Mouse (Mus musculus): Measurements from ENCODE around the gene Slc9a1. TPM values are rescaled to one million over a fixed set of nuclear protein-coding genes. Genes with fewer than 3 reads are reported as not detected.
A peak's percentile ranks its signal among the peaks of the same experiment; 100 is the strongest.

The Slc9a1 gene
- total and polyA plus RNA-seq, 3 experiments = 17.0 to 21.5 (median 17.4) TPM

- peaks cover 2% of the 10 kb centered on the region; the same call in 1 of the 2 replicates for H3K36me3 ChIP-seq (ENCODE audit: control insufficient read depth, insufficient read depth, low read length)
- no peaks in the 10 kb centered on the region for H3K79me2 ChIP-seq (replicated peaks; ENCODE audit: control insufficient read depth, insufficient read depth, low read length)
- peaks cover 5% of the 10 kb centered on the region; the same call in 1 of the 2 replicates for H3K4me1 ChIP-seq (ENCODE audit: control insufficient read depth, insufficient read depth, low read length)
- no peaks in the 10 kb centered on the region for H3K27me3 ChIP-seq (ENCODE audit: control insufficient read depth, insufficient read depth, low read length)
- no peak overlapping the region for H3K27ac ChIP-seq
- H3K4me3 ChIP-seq = no peak overlapping the region
- 50% methylated on average over 3 of the region's 3 CpGs for WGBS
- no peak overlapping the region for H3K9ac ChIP-seq (ENCODE audit: low read depth, low read length)
- no peak for DNase-seq
- intact Hi-C loops (cut with DNase I) = loop anchor here (5.0 kb wide), 1 partner anchor 39 kb away; the partner anchor contains the start of gene Trnp1
- TF ChIP-seq POLR2A (IDR thresholded peaks at IDR 0.05; ENCODE audit: insufficient read depth, low read depth, low read length) = no peak
- TF ChIP-seq CTCF (IDR thresholded peaks at IDR 0.05) = 0 out of 2 replicates have a peak, but pooled peaks have one; percentile 6
- no peak for TF ChIP-seq EP300 (IDR thresholded peaks at IDR 0.05; ENCODE audit: insufficient read depth, low read depth, low read length)
Observed at GRCm38 (mm10) chr4:133458044-133458443, 88.5 kb downstream of the Slc9a1 start.

DNA sequence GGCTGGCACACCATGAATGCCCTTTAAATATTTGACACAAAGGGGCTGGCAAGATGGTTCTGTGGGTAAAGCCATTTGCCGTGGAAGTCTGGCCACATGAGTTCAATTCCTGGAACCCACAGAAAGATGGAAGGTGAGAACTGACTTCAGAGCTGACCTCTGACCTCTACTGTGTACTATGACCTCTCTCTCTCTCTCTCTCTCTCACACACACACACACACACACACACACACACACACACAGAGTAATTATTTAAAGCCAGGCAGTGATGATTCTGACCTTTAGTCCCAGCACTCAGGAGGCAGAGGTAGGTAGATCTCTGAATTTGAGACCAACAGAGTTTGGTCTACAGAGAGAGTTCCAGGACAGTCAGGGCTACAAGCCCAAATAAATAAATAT is 90.5 kb downstream of the Slc9a1 start:
- Histone ChIP-seq H3K79me2 (replicated peaks; ENCODE audit: control insufficient read depth, insufficient read depth, low read length) (no peaks in the 10 kb centered on the region), H3K9ac (ENCODE audit: low read depth, low read length) (no peak overlapping the region), H3K4me1 (ENCODE audit: control insufficient read depth, insufficient read depth, low read length) (peaks cover 9% of the 10 kb centered on the region), H3K27me3 (ENCODE audit: control insufficient read depth, insufficient read depth, low read length) (no peaks in the 10 kb centered on the region), H3K36me3 (ENCODE audit: control insufficient read depth, insufficient read depth, low read length) (peaks cover 2% of the 10 kb centered on the region; the same call in 1 of the 2 replicates), H3K4me3 (no peak overlapping the region), H3K27ac (no peak overlapping the region)
- intact Hi-C loops (cut with DNase I) = no loop called here
- 92% methylated on average over 1 of the region's 1 CpGs for WGBS
- DNase-seq = no peak
- TF ChIP-seq EP300 (IDR thresholded peaks at IDR 0.05; ENCODE audit: insufficient read depth, low read depth, low read length) (no peak), POLR2A (IDR thresholded peaks at IDR 0.05; ENCODE audit: insufficient read depth, low read depth, low read length) (no peak), CTCF (IDR thresholded peaks at IDR 0.05) (no peak)

DNA sequence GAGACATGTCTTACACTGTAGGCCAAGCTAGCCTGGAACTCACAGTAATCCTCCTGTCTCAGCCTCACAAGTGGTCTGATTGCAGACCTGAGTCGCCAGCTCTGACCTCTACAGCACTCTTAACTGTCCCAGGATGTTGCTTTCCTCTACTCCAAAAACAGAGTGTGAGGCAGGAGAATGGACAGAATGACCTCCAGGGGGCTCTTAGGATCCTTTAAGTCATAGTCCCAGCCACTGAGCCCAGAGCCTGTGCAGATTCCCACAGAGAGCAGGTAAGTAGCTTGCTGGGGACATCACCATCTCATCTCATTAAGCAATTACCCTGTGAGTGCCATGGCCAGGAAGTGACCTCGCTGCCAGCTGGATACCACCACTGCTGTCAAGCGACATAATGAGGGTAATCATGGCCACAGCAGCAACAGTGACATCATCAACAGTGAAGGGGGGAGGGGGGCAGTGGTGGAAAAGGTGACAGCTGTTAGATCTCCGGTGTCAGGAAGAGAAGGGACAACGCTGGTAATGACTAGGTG is 91.4 kb downstream of the Slc9a1 start:
- no peak overlapping the region for H3K27ac ChIP-seq
- 62% methylated on average over 5 of the region's 5 CpGs for WGBS
- DNase-seq = no peak

GRCm38 (mm10) chr4:133461362-133461761 is 91.9 kb downstream of the Slc9a1 start:
- H3K27me3 ChIP-seq (ENCODE audit: control insufficient read depth, insufficient read depth, low read length) = no peaks in the 10 kb centered on the region
- intact Hi-C loops (cut with DNase I) = no loop called here
- H3K4me1 ChIP-seq (ENCODE audit: control insufficient read depth, insufficient read depth, low read length) = peaks cover 9% of the 10 kb centered on the region
- H3K27ac ChIP-seq = no peak overlapping the region
- TF ChIP-seq POLR2A (IDR thresholded peaks at IDR 0.05; ENCODE audit: insufficient read depth, low read depth, low read length) (no peak), EP300 (IDR thresholded peaks at IDR 0.05; ENCODE audit: insufficient read depth, low read depth, low read length) (no peak), CTCF (IDR thresholded peaks at IDR 0.05) (no peak)
- H3K79me2 ChIP-seq (replicated peaks; ENCODE audit: control insufficient read depth, insufficient read depth, low read length) = no peaks in the 10 kb centered on the region
- no peak overlapping the region for H3K9ac ChIP-seq (ENCODE audit: low read depth, low read length)
- DNase-seq = no peak
- peaks cover 2% of the 10 kb centered on the region; the same call in 1 of the 2 replicates for H3K36me3 ChIP-seq (ENCODE audit: control insufficient read depth, insufficient read depth, low read length)
- H3K4me3 ChIP-seq = no peak overlapping the region
- WGBS = 76% methylated on average over 4 of the region's 4 CpGs

More for the DNA sequence above, 91.4 kb downstream of the Slc9a1 start:
- H3K79me2 ChIP-seq (replicated peaks; ENCODE audit: control insufficient read depth, insufficient read depth, low read length) = no peaks in the 10 kb centered on the region
- H3K27me3 ChIP-seq (ENCODE audit: control insufficient read depth, insufficient read depth, low read length) = no peaks in the 10 kb centered on the region
- peaks cover 2% of the 10 kb centered on the region; the same call in 1 of the 2 replicates for H3K36me3 ChIP-seq (ENCODE audit: control insufficient read depth, insufficient read depth, low read length)
- TF ChIP-seq POLR2A (IDR thresholded peaks at IDR 0.05; ENCODE audit: insufficient read depth, low read depth, low read length) (no peak), CTCF (IDR thresholded peaks at IDR 0.05) (no peak), EP300 (IDR thresholded peaks at IDR 0.05; ENCODE audit: insufficient read depth, low read depth, low read length) (no peak)
- no peak overlapping the region for H3K9ac ChIP-seq (ENCODE audit: low read depth, low read length)
- peaks cover 9% of the 10 kb centered on the region for H3K4me1 ChIP-seq (ENCODE audit: control insufficient read depth, insufficient read depth, low read length)
- H3K4me3 ChIP-seq = no peak overlapping the region
- intact Hi-C loops (cut with DNase I) = no loop called here

GRCm38 (mm10) chr4:133463184-133463583 is 93.7 kb downstream of the Slc9a1 start:
- Histone ChIP-seq H3K36me3 (ENCODE audit: control insufficient read depth, insufficient read depth, low read length) (peaks cover 2% of the 10 kb centered on the region; the same call in 1 of the 2 replicates), H3K79me2 (replicated peaks; ENCODE audit: control insufficient read depth, insufficient read depth, low read length) (no peaks in the 10 kb centered on the region), H3K4me3 (no peak overlapping the region), H3K4me1 (ENCODE audit: control insufficient read depth, insufficient read depth, low read length) (peaks cover 9% of the 10 kb centered on the region), H3K27ac (peak overlapping the region; percentile 79), H3K27me3 (ENCODE audit: control insufficient read depth, insufficient read depth, low read length) (no peaks in the 10 kb centered on the region), H3K9ac (ENCODE audit: low read depth, low read length) (no peak overlapping the region)
- TF ChIP-seq CTCF (IDR thresholded peaks at IDR 0.05) = no peak
- TF ChIP-seq POLR2A (IDR thresholded peaks at IDR 0.05; ENCODE audit: insufficient read depth, low read depth, low read length) = peak; percentile 51; the same call in 1 of the 2 replicates
- intact Hi-C loops (cut with DNase I) = no loop called here
- WGBS = 11% methylated on average over 6 of the region's 6 CpGs
- DNase-seq = peak; percentile 51 to 60

- intact Hi-C loops (cut with DNase I) = no loop called here
- Histone ChIP-seq H3K36me3 (ENCODE audit: control insufficient read depth, insufficient read depth, low read length) (no peaks in the 10 kb centered on the region), H3K27ac (peak overlapping the region; percentile 68), H3K27me3 (ENCODE audit: control insufficient read depth, insufficient read depth, low read length) (no peaks in the 10 kb centered on the region), H3K4me1 (ENCODE audit: control insufficient read depth, insufficient read depth, low read length) (peaks cover 4% of the 10 kb centered on the region), H3K79me2 (replicated peaks; ENCODE audit: control insufficient read depth, insufficient read depth, low read length) (no peaks in the 10 kb centered on the region), H3K9ac (ENCODE audit: low read depth, low read length) (peak overlapping the region; percentile 61), H3K4me3 (peak overlapping the region; percentile 61)
- DNase-seq = peak; percentile 90
- under 1% methylated on average over 27 of the region's 27 CpGs for WGBS
- TF ChIP-seq EP300 (IDR thresholded peaks at IDR 0.05; ENCODE audit: insufficient read depth, low read depth, low read length) (0 out of 2 replicates have a peak, but pooled peaks have one; percentile 6), CTCF (IDR thresholded peaks at IDR 0.05) (no peak), POLR2A (IDR thresholded peaks at IDR 0.05; ENCODE audit: insufficient read depth, low read depth, low read length) (peak; percentile 60)
Observed at GRCm38 (mm10) chr4:133468080-133468479, 98.6 kb downstream of the Slc9a1 start.
